Mouse (Mus musculus): ENCODE data around the gene Catsperd. TPM values are rescaled to one million over a fixed set of nuclear protein-coding genes. Genes with fewer than 3 reads are reported as not detected.

Catsperd gene
- total and polyA plus RNA-seq, 3 experiments: 0.46 to 1.1 TPM; not detected in 1

DNA sequence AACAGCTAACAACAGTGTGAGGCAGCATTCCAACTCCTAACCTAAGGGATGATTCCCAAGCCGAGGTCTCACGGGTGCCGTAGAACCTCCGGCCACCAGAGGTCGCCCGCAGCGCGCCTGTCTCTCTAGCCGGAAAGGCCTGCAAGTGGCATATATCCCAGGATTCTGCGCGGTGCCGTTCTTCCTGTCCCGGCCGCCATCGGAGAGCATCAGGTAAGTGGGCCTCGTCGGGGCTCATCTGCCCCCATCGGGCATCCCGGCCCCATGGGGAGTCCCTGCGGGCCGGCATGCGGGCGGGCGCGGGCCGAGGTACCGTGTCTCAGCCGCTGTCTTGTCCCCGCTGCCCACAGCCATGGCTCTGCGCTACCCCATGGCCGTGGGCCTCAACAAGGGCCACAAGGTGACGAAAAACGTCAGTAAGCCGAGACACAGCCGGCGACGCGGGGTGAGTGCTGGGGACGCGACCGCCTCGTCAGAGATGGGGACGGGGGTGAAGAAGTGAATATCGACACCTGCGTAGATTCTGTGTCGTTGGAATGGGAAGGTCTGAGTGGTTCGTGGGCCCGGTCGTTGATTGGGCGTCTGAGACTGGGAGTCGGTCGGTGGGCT, 14.6 kb upstream of the Catsperd start, which contains the start of gene Rpl36:
Gene Rpl36 (plus strand): TSS at position 181 of the 609 bp plus-strand sequence.
- Histone ChIP-seq H3K9ac (ENCODE audit: control insufficient read depth, low read depth, low read length, poor library complexity, severe bottlenecking) (peak within 1 kb of the TSS; percentile 77), H3K79me2 (ENCODE audit: control insufficient read depth, insufficient read depth, low read length, poor library complexity) (peaks cover 32% of the 10 kb centered on the region), H3K36me3 (ENCODE audit: control insufficient read depth in 1 of 2, insufficient read depth in 2 of 2, low read length in 2 of 2) (peaks cover 2 to 4% of the 10 kb centered on the region in 2 experiments; a peak in 3 of 4 replicates), H3K4me3 (ENCODE audit: control insufficient read depth in 1 of 2, insufficient read depth in 1 of 2, low read depth in 2 of 2, low read length in 2 of 2) (peak within 1 kb of the TSS; percentile 66 to 68), H3K4me1 (ENCODE audit: control insufficient read depth in 1 of 2, insufficient read depth in 2 of 2, low read length in 2 of 2) (peaks cover 0 to 13% of the 10 kb centered on the region in 2 experiments; a peak in 2 of 4 replicates), H3K27ac (ENCODE audit: control insufficient read depth, low read depth, low read length) (peak within 1 kb of the TSS; percentile 78), H3K9me3 (replicated peaks; ENCODE audit: insufficient read depth, low read length) (no peaks in the 10 kb centered on the region), H3K27me3 (ENCODE audit: control insufficient read depth in 1 of 2, insufficient read depth in 2 of 2, low read length in 2 of 2) (no peaks in the 10 kb centered on the region)
- TF ChIP-seq MAZ (IDR thresholded peaks at IDR 0.05; ENCODE audit: low read depth, low read length) (no peak), SMC3 (IDR thresholded peaks at IDR 0.05; ENCODE audit: low read depth, low read length) (no peak), USF1 (IDR thresholded peaks at IDR 0.05; ENCODE audit: low read depth, low read length) (no peak), MYC (IDR thresholded peaks at IDR 0.05; ENCODE audit: low read depth, low read length) (peak; percentile 77), RCOR1 (IDR thresholded peaks at IDR 0.05; ENCODE audit: low read depth, low read length) (no peak), BHLHE40 (IDR thresholded peaks at IDR 0.05; ENCODE audit: borderline replicate concordance, low read depth, low read length) (no peak), MYB (IDR thresholded peaks at IDR 0.05; ENCODE audit: low read depth, low read length) (no peak), GATA1 (IDR thresholded peaks at IDR 0.05; ENCODE audit: low read depth, low read length) (no peak), ELF1 (IDR thresholded peaks at IDR 0.05; ENCODE audit: low read depth, low read length) (peak; percentile 88), TCF12 (IDR thresholded peaks at IDR 0.05; ENCODE audit: low read depth, low read length) (peak; percentile 77), CTCF (IDR thresholded peaks at IDR 0.05 in 2 of 3, conservative IDR thresholded peaks at IDR 0.05 in 1 of 3; ENCODE audit: control insufficient read depth in 1 of 3, insufficient read depth in 1 of 3, low read depth in 2 of 3, low read length in 3 of 3, poor library complexity in 1 of 3, severe bottlenecking in 1 of 3) (peak; percentile 87 to 98 (median 91)), NRF1 (IDR thresholded peaks at IDR 0.05; ENCODE audit: insufficient read depth, low read depth, low read length, poor library complexity, severe bottlenecking) (peak; percentile 76), NELFE (IDR thresholded peaks at IDR 0.05; ENCODE audit: low read depth, low read length) (peak; percentile 94), POLR2A (IDR thresholded peaks at IDR 0.05; ENCODE audit: control insufficient read depth in 1 of 2, insufficient read depth in 1 of 2, low read depth in 1 of 2, low read length in 2 of 2, poor library complexity in 1 of 2) (peak; percentile 86 to 90), TAL1 (IDR thresholded peaks at IDR 0.05; ENCODE audit: low read length) (no peak), SIN3A (IDR thresholded peaks at IDR 0.05; ENCODE audit: low read length) (peak; percentile 90), TBP (IDR thresholded peaks at IDR 0.05; ENCODE audit: low read depth, low read length) (peak; percentile 97), HCFC1 (IDR thresholded peaks at IDR 0.05; ENCODE audit: low read depth, low read length) (peak; percentile 94), KAT2A (conservative IDR thresholded peaks at IDR 0.05; ENCODE audit: low read depth, low read length) (peak; percentile 88), POLR2AphosphoS2 (IDR thresholded peaks at IDR 0.05; ENCODE audit: low read length) (peak; percentile 70; the same call in 1 of the 2 replicates), MEF2A (IDR thresholded peaks at IDR 0.05; ENCODE audit: extremely low read depth, insufficient replicate concordance, low read depth, low read length, poor library complexity, severe bottlenecking) (no peak), JUND (IDR thresholded peaks at IDR 0.05; ENCODE audit: low read depth, low read length) (no peak), ZMIZ1 (IDR thresholded peaks at IDR 0.05; ENCODE audit: low read depth, low read length) (no peak; the same call in 1 of the 2 replicates), MXI1 (IDR thresholded peaks at IDR 0.05; ENCODE audit: low read depth, low read length) (no peak), UBTF (IDR thresholded peaks at IDR 0.05; ENCODE audit: borderline replicate concordance, insufficient read depth, low read depth, low read length) (no peak), MAFK (IDR thresholded peaks at IDR 0.05; ENCODE audit: borderline replicate concordance, low read depth, low read length) (no peak), E2F4 (IDR thresholded peaks at IDR 0.05; ENCODE audit: borderline replicate concordance, low read depth, low read length) (no peak), ZC3H11A (IDR thresholded peaks at IDR 0.05; ENCODE audit: low read depth, low read length) (no peak), GABPA (IDR thresholded peaks at IDR 0.05; ENCODE audit: low read depth, low read length) (peak; percentile 81; the same call in 1 of the 2 replicates), RAD21 (IDR thresholded peaks at IDR 0.05; ENCODE audit: low read depth, low read length) (no peak), ZNF384 (IDR thresholded peaks at IDR 0.05; ENCODE audit: low read depth, low read length) (no peak)
- peak; percentile 94 for DNase-seq (ENCODE audit: low read depth, low spot score)

Measured in MEL (cell line).